Mouse (Mus musculus) heart, embryonic 15.5 days (tissue): ENCODE data around the gene Naa38. TPM values are rescaled to one million over a fixed set of nuclear protein-coding genes. Genes with fewer than 3 reads are reported as not detected.

Experiments
- ATAC-seq: fragments of 200-750 bp; cut with Nextera tagmentation; replicated peaks from 2 replicates; pipeline ENCODE4 v1.8.0; 2017; ENCODE audit warnings: low read depth, moderate TSS enrichment; ENCODE audit not compliant: insufficient number of reproducible peaks, insufficient read depth, low FRiP score
- H3K27ac ChIP-seq: fragments of 300-500 bp; sonication (generic); 2 replicates; pipeline ENCODE4 v1.5.1; 2015; ENCODE audit warnings: mild to moderate bottlenecking, inconsistent platforms
- H3K27me3 ChIP-seq: fragments of 300-500 bp; sonication (generic); 2 replicates; pipeline ENCODE4 v1.6.1; 2015; ENCODE audit warnings: inconsistent platforms
- H3K36me3 ChIP-seq: fragments of 300-500 bp; sonication (generic); 2 replicates; pipeline ENCODE4 v1.6.1; 2015; ENCODE audit warnings: mild to moderate bottlenecking, inconsistent platforms
- H3K4me1 ChIP-seq: fragments of 300-500 bp; sonication (generic); replicated peaks from 2 replicates; pipeline ENCODE4 v1.6.1; 2015; ENCODE audit warnings: inconsistent platforms
- H3K4me2 ChIP-seq: fragments of 300-500 bp; sonication (generic); 2 replicates; pipeline ENCODE4 v1.6.1; 2015; ENCODE audit warnings: inconsistent platforms, mild to moderate bottlenecking, moderate library complexity
- H3K4me3 ChIP-seq: fragments of 300-500 bp; sonication (generic); 2 replicates; pipeline ENCODE4 v1.5.1; 2015; ENCODE audit warnings: mild to moderate bottlenecking, inconsistent platforms
- H3K9ac ChIP-seq: fragments of 300-500 bp; sonication (generic); 2 replicates; pipeline ENCODE4 v1.6.1; 2015; ENCODE audit warnings: mild to moderate bottlenecking, inconsistent platforms
- H3K9me3 ChIP-seq: fragments of 300-500 bp; sonication (generic); replicated peaks from 2 replicates; pipeline ENCODE4 v1.6.1; 2016; ENCODE audit warnings: inconsistent platforms
- WGBS: fragments of 180-500 bp; shearing (Covaris S2); methylation state at CpG from one replicate; pipeline ENCODE4 v1.1.7; 2015; ENCODE audit warnings: mixed read lengths; 5-methylcytosine and 5-hydroxymethylcytosine counted together
- polyA plus RNA-seq: library from polyadenylated mRNA; unstranded; fragments of >200 nt; fragmentation: Nextera tagmentation; extraction: Ambion mirVana; gene quantifications from 2 replicates; pipeline ENCODE4 v1.2.1, GENCODE M21; 2015

The Naa38 gene
- polyA plus RNA-seq, 1 experiment from 2014 or later: 129 TPM

DNA sequence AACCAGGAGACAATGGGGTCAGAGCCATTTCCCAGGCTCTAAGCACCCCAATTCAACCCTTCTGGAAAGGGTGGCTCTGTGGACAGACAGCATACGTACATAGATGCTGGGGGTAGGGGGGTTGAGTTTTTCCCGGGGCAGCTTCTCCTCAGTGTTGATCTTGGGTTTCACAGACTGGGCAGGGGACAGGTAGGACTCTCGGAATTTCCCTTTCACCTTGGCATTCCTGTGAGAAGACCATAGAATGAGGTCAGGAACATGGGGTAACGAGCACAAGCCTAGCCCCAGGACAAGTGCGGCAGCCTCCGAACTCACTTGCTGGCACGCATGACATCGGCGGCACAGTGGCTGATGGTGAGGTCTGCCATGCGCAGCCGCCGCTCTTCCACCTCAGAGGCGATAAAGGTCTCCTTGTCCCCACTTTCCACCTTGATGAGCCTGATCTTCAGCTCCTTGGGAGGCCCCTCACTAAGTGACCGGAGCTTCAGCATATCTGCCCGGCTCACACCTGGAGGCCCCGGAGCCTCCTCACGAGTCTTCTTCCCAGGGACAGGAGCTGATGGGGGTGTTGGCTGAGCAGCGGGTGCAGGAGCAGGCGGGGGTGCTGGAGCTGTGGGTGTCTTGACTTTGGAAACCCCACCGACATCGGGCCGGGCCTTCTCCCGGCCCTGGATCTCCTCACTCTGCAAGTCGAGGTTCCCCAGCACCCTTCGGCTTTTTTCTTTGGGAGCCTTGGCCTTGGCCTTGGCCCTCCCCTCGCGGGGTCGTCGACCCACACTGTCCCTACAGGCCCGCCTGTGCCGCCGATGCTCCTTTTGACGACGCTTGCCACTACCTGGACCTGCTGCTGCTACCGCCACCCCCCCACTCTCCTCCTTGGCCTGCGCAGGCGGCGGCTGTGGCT, 8.7 kb downstream of the Naa38 start:
- Histone ChIP-seq H3K9ac (no peak overlapping the region), H3K36me3 (peaks cover 82% of the 10 kb centered on the region), H3K27ac (no peak overlapping the region), H3K9me3 (no peaks in the 10 kb centered on the region), H3K4me3 (no peak overlapping the region), H3K27me3 (no peaks in the 10 kb centered on the region), H3K4me2 (no peak overlapping the region), H3K4me1 (peaks cover 33% of the 10 kb centered on the region)
- no peak for ATAC-seq
- 91% methylated on average over 38 of the region's 38 CpGs for WGBS

- H3K9ac ChIP-seq: no peak overlapping the region
- H3K9me3 ChIP-seq: no peaks in the 10 kb centered on the region
- no peak overlapping the region for H3K4me3 ChIP-seq
- no peaks in the 10 kb centered on the region for H3K27me3 ChIP-seq
- no peak for ATAC-seq
- H3K27ac ChIP-seq: no peak overlapping the region
- 89% methylated on average over 23 of the region's 24 CpGs for WGBS
- peaks cover 76% of the 10 kb centered on the region for H3K36me3 ChIP-seq
- H3K4me2 ChIP-seq: no peak overlapping the region
- H3K4me1 ChIP-seq: peaks cover 27% of the 10 kb centered on the region
These were observed 9.5 kb downstream of the Naa38 start for GRCm38 (mm10) chr11:69404595-69405396.

- H3K4me1 ChIP-seq: peaks cover 26% of the 10 kb centered on the region
- H3K9ac ChIP-seq: no peak overlapping the region
- no peaks in the 10 kb centered on the region for H3K27me3 ChIP-seq
- no peak overlapping the region for H3K4me2 ChIP-seq
- no peaks in the 10 kb centered on the region for H3K9me3 ChIP-seq
- 91% methylated on average over 24 of the region's 24 CpGs for WGBS
- ATAC-seq: no peak
- H3K36me3 ChIP-seq: peaks cover 68% of the 10 kb centered on the region
- no peak overlapping the region for H3K27ac ChIP-seq
- H3K4me3 ChIP-seq: no peak overlapping the region
These were observed 10.3 kb downstream of the Naa38 start for GRCm38 (mm10) chr11:69405397-69406200.

DNA sequence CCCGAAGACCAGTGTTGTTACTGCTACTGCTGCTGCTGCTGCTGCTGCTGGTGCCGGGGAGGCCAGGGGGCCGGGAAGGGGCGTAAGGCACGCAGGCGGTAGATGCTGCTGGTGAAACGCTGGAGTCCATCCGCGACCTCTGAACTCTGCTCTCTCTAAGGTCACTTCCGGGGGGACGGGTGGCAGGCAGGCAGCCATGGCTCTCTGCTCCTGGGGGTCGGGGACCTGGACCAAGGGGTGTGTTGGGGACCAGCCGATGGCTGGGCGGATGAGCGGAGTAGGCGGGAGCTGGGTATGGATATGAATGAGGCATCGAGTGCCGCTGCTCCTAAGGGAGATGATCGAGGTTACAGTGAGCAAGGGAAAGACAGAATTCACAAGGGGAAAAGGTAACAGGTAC, 11.0 kb downstream of the Naa38 start:
- Histone ChIP-seq H3K9ac (no peak overlapping the region), H3K4me2 (no peak overlapping the region), H3K9me3 (no peaks in the 10 kb centered on the region), H3K27me3 (no peaks in the 10 kb centered on the region), H3K27ac (no peak overlapping the region), H3K4me3 (no peak overlapping the region), H3K4me1 (peaks cover 21% of the 10 kb centered on the region), H3K36me3 (peaks cover 63% of the 10 kb centered on the region)
- ATAC-seq: no peak
- 87% methylated on average over 19 of the region's 19 CpGs for WGBS

DNA sequence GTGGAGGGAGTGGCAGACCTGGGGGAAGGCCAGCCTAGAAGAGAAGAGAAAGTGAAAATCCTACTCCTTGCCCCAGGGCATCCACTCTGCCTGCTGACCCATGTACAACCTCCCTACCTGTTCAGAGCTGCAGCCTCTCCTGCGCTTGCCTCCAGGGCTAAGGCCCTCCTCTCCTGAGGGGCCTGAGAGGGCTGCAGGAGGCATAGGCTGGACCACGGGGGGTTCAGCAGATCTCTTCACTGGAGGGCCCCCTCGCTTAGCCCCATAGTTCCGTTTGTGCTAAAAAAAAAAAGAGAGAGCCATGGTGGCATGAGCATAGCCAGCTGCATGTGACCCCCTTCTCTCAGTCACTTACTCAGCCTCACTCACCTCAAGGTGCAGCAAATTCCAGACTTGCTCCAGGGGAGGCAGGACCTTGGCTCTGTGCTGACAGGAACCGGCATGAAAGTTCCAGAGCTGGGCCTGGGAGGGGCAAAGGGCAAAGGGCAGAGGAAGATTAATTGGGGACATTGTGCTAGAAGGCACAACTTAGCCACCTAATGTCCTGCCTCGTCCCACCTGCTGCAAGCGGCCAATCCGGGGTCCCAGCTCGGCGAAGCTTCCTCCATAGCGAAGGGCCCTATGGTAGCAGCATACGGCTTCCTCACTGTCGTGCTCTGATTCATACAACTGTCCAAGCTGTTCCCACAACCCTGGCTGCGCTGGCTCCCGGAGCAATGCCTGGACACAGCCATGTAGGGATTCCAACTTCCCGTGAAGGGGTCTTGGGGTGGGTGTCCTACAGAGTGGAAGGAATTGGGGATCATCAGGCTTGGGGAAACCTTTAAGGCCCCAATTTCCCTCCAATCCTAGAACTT, 11.8 kb downstream of the Naa38 start:
- WGBS: 89% methylated on average over 16 of the region's 16 CpGs
- Histone ChIP-seq H3K4me3 (peak overlapping the region; percentile 85; the same call in 1 of the 2 replicates), H3K27ac (no peak overlapping the region), H3K4me1 (peaks cover 20% of the 10 kb centered on the region), H3K9me3 (no peaks in the 10 kb centered on the region), H3K36me3 (peaks cover 55% of the 10 kb centered on the region), H3K27me3 (no peaks in the 10 kb centered on the region), H3K9ac (no peak overlapping the region), H3K4me2 (0 out of 2 replicates have a peak overlapping the region, but pooled peaks have one; percentile 93)
- ATAC-seq: no peak

GRCm38 (mm10) chr11:69407724-69408004, 12.4 kb downstream of the Naa38 start:
- Histone ChIP-seq H3K9me3 (no peaks in the 10 kb centered on the region), H3K4me2 (peak overlapping the region; percentile 93), H3K4me3 (peak overlapping the region; percentile 85; the same call in 1 of the 2 replicates), H3K27me3 (no peaks in the 10 kb centered on the region), H3K9ac (peak overlapping the region; percentile 90; the same call in 1 of the 2 replicates), H3K36me3 (peaks cover 54% of the 10 kb centered on the region), H3K4me1 (peaks cover 26% of the 10 kb centered on the region), H3K27ac (no peak overlapping the region)
- WGBS: 81% methylated on average over 4 of the region's 4 CpGs
- no peak for ATAC-seq

GRCm38 (mm10) chr11:69408541-69409377, 13.5 kb downstream of the Naa38 start:
- ATAC-seq: peak; percentile 48
- H3K36me3 ChIP-seq: peaks cover 49% of the 10 kb centered on the region
- H3K4me1 ChIP-seq: peaks cover 37% of the 10 kb centered on the region
- no peaks in the 10 kb centered on the region for H3K9me3 ChIP-seq
- H3K4me3 ChIP-seq: peak overlapping the region; percentile 85
- under 1% methylated on average over 33 of the region's 33 CpGs for WGBS
- H3K4me2 ChIP-seq: peak overlapping the region; percentile 93
- peak overlapping the region; percentile 90 for H3K9ac ChIP-seq
- peak overlapping the region; percentile 99 for H3K27ac ChIP-seq
- no peaks in the 10 kb centered on the region for H3K27me3 ChIP-seq

- H3K27ac ChIP-seq: peak overlapping the region; percentile 99
- peak overlapping the region; percentile 85 for H3K4me3 ChIP-seq
- H3K36me3 ChIP-seq: peaks cover 42% of the 10 kb centered on the region
- H3K9me3 ChIP-seq: no peaks in the 10 kb centered on the region
- WGBS: under 1% methylated on average over 40 of the region's 46 CpGs
- peak overlapping the region; percentile 93 for H3K4me2 ChIP-seq
- H3K4me1 ChIP-seq: peaks cover 44% of the 10 kb centered on the region
- peak overlapping the region; percentile 90 for H3K9ac ChIP-seq
- ATAC-seq: peak; percentile 50
- no peaks in the 10 kb centered on the region for H3K27me3 ChIP-seq
These were observed 14.2 kb downstream of the Naa38 start for GRCm38 (mm10) chr11:69409378-69410044.

DNA sequence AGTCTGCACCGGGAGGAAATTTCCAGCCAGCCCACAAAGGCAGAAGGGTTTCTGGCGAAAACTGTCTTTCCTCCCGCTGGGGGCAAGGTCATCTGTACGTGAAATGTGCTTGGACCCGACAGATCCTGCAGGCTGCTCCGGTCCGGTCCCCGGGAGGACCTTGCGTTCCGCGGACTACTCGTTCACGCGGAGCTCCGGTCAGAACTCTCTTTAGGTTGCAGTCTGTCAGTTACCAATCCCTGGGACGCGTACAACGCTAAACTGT, 14.7 kb downstream of the Naa38 start:
- H3K36me3 ChIP-seq: peaks cover 38% of the 10 kb centered on the region
- H3K4me1 ChIP-seq: peaks cover 49% of the 10 kb centered on the region
- H3K9me3 ChIP-seq: no peaks in the 10 kb centered on the region
- H3K27me3 ChIP-seq: no peaks in the 10 kb centered on the region
- peak overlapping the region; percentile 99 for H3K27ac ChIP-seq
- H3K4me3 ChIP-seq: peak overlapping the region; percentile 85
- H3K9ac ChIP-seq: peak overlapping the region; percentile 90
- WGBS: 0% methylated on average over 18 of the region's 18 CpGs
- no peak for ATAC-seq
- H3K4me2 ChIP-seq: peak overlapping the region; percentile 93
